ENCODE assay signal across 9 mouse cellular contexts in genomic region chr11:46095477-46096264, GRCm38 (mm10). TPM values are rescaled to one million over a fixed set of nuclear protein-coding genes. Genes with fewer than 3 reads are reported as not detected.
DNase-seq lines count a peak whose midpoint lies in the region; ATAC-seq and TF ChIP-seq lines count a peak whose summit lies in the region.
"Had no signal": no experiment of that assay in that cellular context is flagged by ENCODE, and none has a peak within 500 bp of the region (broad histone marks: within the 10 kb centered on the region; RNA-seq: fewer than 3 reads in every experiment).

No protein-coding gene starts in this region.

- no peak overlapping the region for H3K4me3 ChIP-seq in lung, embryonic 14.5 days (ENCODE audit: low read depth, low read length)
- H3K4me3 ChIP-seq in heart, embryonic 12.5 days = no peak overlapping the region
- H3K4me3 ChIP-seq in stomach, embryonic 14.5 days (ENCODE audit: low read depth, low read length) = no peak overlapping the region

- H3K9me3 ChIP-seq in lung, embryonic 14.5 days (ENCODE audit: low read depth, low read length) = no peaks in the 10 kb centered on the region
- no peaks in the 10 kb centered on the region for H3K9me3 ChIP-seq in heart, embryonic 12.5 days (replicated peaks)
- no peaks in the 10 kb centered on the region for H3K9me3 ChIP-seq in stomach, embryonic 14.5 days (ENCODE audit: control insufficient read depth, low read depth, low read length)

- peak overlapping the region; percentile 46; the same call in 1 of the 2 replicates for H3K27ac ChIP-seq in lung, embryonic 14.5 days (ENCODE audit: low read depth)
- peak overlapping the region; percentile 29 for H3K27ac ChIP-seq in heart, embryonic 12.5 days (ENCODE audit: poor library complexity, severe bottlenecking)
- H3K27ac ChIP-seq in stomach, embryonic 14.5 days (ENCODE audit: low read length) = no peak overlapping the region

- H3K4me2 ChIP-seq in lung, embryonic 14.5 days = no peak overlapping the region
- no peak overlapping the region for H3K4me2 ChIP-seq in heart, embryonic 12.5 days
- no peak overlapping the region for H3K4me2 ChIP-seq in stomach, embryonic 14.5 days (replicated peaks; ENCODE audit: low read depth, low read length)

- H3K9ac ChIP-seq in lung, embryonic 14.5 days = no peak overlapping the region
- no peak overlapping the region for H3K9ac ChIP-seq in heart, embryonic 12.5 days
- no peak overlapping the region for H3K9ac ChIP-seq in stomach, embryonic 14.5 days (replicated peaks; ENCODE audit: low read depth, low read length)

- WGBS in lung, embryonic 14.5 days = 66% methylated on average over 9 of the region's 9 CpGs
- 57% methylated on average over 9 of the region's 9 CpGs for WGBS in heart, embryonic 12.5 days
- 60% methylated on average over 9 of the region's 9 CpGs for WGBS in stomach, embryonic 14.5 days

- ATAC-seq in lung, embryonic 14.5 days (ENCODE audit: insufficient read depth) = peak; percentile 36; the same call in 1 of the 2 replicates
- ATAC-seq in heart, embryonic 12.5 days (ENCODE audit: insufficient number of reproducible peaks, low FRiP score) = peak; percentile 64
- ATAC-seq in stomach, embryonic 14.5 days (ENCODE audit: insufficient number of reproducible peaks, insufficient read depth, low FRiP score, low read depth) = peak; percentile 48; the same call in 1 of the 2 replicates
- ATAC-seq: Patski had no signal

- DNase-seq in adrenal gland, postnatal 14 days = peak; percentile 37
- DNase-seq in adrenal gland, adult 8-10 months = no peak
- no peak for DNase-seq in lung, embryonic 14.5 days
- DNase-seq in lung, postnatal 25 days (ENCODE audit: low spot score) = no peak
- DNase-seq in urinary bladder, adult 18-20 months (ENCODE audit: low spot score in 2 of 2) = no peak
- DNase-seq in left cerebral cortex, adult 18-20 months (ENCODE audit: low spot score in 2 of 2) = no peak

- peaks cover 10% of the 10 kb centered on the region for H3K4me1 ChIP-seq in lung, embryonic 14.5 days (ENCODE audit: insufficient read depth)
- peaks cover 37% of the 10 kb centered on the region for H3K4me1 ChIP-seq in heart, embryonic 12.5 days (replicated peaks)
- H3K4me1 ChIP-seq in stomach, embryonic 14.5 days (ENCODE audit: control insufficient read depth, insufficient read depth, low read length) = peaks cover 3% of the 10 kb centered on the region; the same call in 1 of the 2 replicates

- peaks cover 46% of the 10 kb centered on the region for H3K36me3 ChIP-seq in lung, embryonic 14.5 days (ENCODE audit: insufficient read depth)
- H3K36me3 ChIP-seq in heart, embryonic 12.5 days = peaks cover 75% of the 10 kb centered on the region
- peaks cover 22% of the 10 kb centered on the region; the same call in 1 of the 2 replicates for H3K36me3 ChIP-seq in stomach, embryonic 14.5 days (ENCODE audit: control insufficient read depth, insufficient read depth, low read length)

- no peak for TF ChIP-seq CTCF in lung, embryonic 14.5 days (IDR thresholded peaks at IDR 0.05; ENCODE audit: low read depth)

- no peaks in the 10 kb centered on the region for H3K27me3 ChIP-seq in lung, embryonic 14.5 days (ENCODE audit: insufficient read depth, low read length)
- H3K27me3 ChIP-seq in heart, embryonic 12.5 days (replicated peaks) = no peaks in the 10 kb centered on the region
- no peaks in the 10 kb centered on the region for H3K27me3 ChIP-seq in stomach, embryonic 14.5 days (ENCODE audit: control insufficient read depth, insufficient read depth, low read length)
- H3K27me3 ChIP-seq: Patski had no signal

RNA-seq across cellular contexts. Expression of gene Adam19, which starts 39.9 kb away (rescaled TPM):
- 10.7 and 13.2 TPM in 2 replicates for total RNA-seq in adrenal gland, postnatal 14 days (2021)
- total RNA-seq in adrenal gland, adult 8-10 months (2022) = 1 to 10 TPM; 1.7 to 5.9 (median 3.8) TPM
- polyA plus RNA-seq in lung, embryonic 14.5 days (2014; fragmentation: Nextera tagmentation; extraction: Ambion mirVana) = 25.4 and 27.0 TPM in 2 replicates
- polyA plus RNA-seq in heart, embryonic 12.5 days (2016; fragmentation: Nextera tagmentation; extraction: Ambion mirVana) = 44.2 and 48.3 TPM in 2 replicates
- 23.6 and 26.8 TPM in 2 replicates for polyA plus RNA-seq in stomach, embryonic 14.5 days (2014; fragmentation: Nextera tagmentation; extraction: Ambion mirVana)
- total RNA-seq in left cerebral cortex, adult 18-20 months (2021) = 10 to 100 TPM; 12.8 to 16.1 TPM

RNA-seq across cellular contexts. Expression of gene Gm12166, which starts 43.5 kb away (rescaled TPM):
- 0.86 and 4.1 TPM in 2 replicates for total RNA-seq in adrenal gland, postnatal 14 days (2021)
- 1 to 10 TPM; 3.3 to 5.9 (median 4.4) TPM for total RNA-seq in adrenal gland, adult 8-10 months (2022)
- 4.9 and 6.1 TPM in 2 replicates for polyA plus RNA-seq in lung, embryonic 14.5 days (2014; fragmentation: Nextera tagmentation; extraction: Ambion mirVana)
- polyA plus RNA-seq in heart, embryonic 12.5 days (2016; fragmentation: Nextera tagmentation; extraction: Ambion mirVana) = 3.4 and 4.0 TPM in 2 replicates
- 3.5 and 5.6 TPM in 2 replicates for polyA plus RNA-seq in stomach, embryonic 14.5 days (2014; fragmentation: Nextera tagmentation; extraction: Ambion mirVana)
- 1 to 10 TPM; 1.3 to 1.7 TPM for total RNA-seq in left cerebral cortex, adult 18-20 months (2021)
